Mouse (Mus musculus) kidney, adult 2 months (tissue): Measurements from ENCODE around the gene Fgf12.

Experiments
- CTCF ChIP-seq: fragments of 200-500 bp; conservative IDR thresholded peaks from 2 replicates; pipeline ENCODE4 v1.5.1; 2011; ENCODE audit warnings: low read depth, mild to moderate bottlenecking, control low read depth, low read length, moderate library complexity, mixed read lengths; ENCODE audit not compliant: insufficient read depth, insufficient read length
- POLR2A ChIP-seq: fragments of 200-500 bp; IDR thresholded peaks from one replicate; pipeline ENCODE4 v1.6.1; 2011; ENCODE audit warnings: low read depth, low read length, control low read depth

- TF ChIP-seq POLR2A (no peak), CTCF (no peak)
Measured at GRCm38 (mm10) chr16:28614412-28614811, 138.5 kb downstream of the Fgf12 start.
